Mouse (Mus musculus): ENCODE measurements at regions not wholly inside any gene's neighbourhood (a gene's known extent, or its start where the extent isn't known, plus 50 kb on each side); places are given as distances from the start of the nearest gene placed in this dataset.
A peak's percentile ranks its signal among the peaks of the same experiment; 100 is the strongest.

DNA sequence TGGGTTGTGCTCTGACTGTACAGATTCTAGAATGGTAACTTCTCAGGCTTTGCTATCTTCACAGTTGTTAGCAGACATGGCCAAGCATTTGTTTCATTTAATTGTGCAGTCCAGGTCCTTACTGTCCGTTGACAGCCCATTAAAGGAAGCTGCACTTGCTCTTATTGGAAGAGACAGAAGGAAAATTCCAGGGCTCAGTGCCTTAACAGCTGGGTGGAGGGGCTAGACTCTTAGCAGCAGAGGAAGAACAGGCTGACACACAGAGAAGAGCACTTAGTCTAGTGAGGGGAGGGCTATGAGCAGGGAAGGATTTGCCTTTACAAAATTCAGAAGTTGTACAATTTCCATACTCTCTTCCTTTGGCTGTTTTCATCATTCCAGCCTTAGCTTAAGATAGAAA lies 161.5 kb upstream of the Ghitm start:
- no peak for DNase-seq (ENCODE audit: low spot score in 2 of 2)

GRCm38 (mm10) chr14:37292084-37292860 lies 157.2 kb upstream of the Ghitm start:
- DNase-seq (ENCODE audit: low spot score in 2 of 2), result no peak

GRCm38 (mm10) chr14:37284391-37284790 lies 149.3 kb upstream of the Ghitm start:
- no peak for DNase-seq (ENCODE audit: low spot score in 2 of 2)

- no peak for DNase-seq (ENCODE audit: low spot score in 2 of 2)
Observed at GRCm38 (mm10) chr14:37279356-37279755, 144.3 kb upstream of the Ghitm start.

DNA sequence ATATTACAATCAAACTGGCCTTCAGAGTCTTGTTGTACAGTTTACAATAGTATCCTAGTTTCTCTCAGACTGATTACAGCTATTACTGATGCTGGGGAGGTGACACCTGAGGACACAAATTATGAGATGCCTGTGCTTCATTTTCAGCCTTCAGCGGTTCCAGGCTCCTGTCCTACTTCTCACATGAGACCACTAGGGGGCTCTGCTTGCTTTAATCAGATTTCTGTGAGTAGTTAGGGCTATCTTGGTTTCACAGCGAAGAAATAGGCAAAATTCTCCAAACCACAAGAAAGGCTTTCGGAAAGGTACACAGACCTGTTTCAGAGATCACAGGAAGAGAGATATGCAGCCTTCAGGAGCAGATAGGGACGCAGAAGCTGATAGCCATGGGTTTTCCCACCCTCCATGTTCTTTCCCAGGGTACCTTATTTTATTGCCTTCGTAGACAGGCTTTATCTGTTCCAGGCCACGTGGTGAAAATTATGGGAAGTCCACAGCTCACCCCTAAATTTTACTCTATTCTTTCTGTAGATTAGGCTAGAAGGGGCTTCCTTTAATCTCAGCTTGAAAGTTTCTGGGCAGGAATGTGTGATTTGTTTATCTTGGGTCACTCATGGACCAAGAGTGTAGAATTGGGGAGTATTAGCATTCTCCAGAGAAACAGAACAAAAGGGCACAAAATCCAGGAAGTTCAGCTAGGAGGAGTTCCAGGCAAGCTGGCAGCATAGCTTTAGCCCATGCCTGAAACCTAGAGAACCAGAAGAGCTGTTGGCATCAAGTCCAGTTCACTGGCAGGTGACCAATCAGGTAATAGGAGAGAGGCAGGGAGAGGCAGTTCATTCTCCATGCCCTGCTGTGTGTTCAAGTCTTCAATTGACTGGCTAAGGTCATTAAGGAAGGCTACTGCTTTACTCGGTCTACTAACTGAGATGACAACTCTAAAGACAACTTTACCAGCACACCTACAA lies 141.9 kb upstream of the Ghitm start:
- DNase-seq (ENCODE audit: low spot score in 2 of 2), result no peak

DNA sequence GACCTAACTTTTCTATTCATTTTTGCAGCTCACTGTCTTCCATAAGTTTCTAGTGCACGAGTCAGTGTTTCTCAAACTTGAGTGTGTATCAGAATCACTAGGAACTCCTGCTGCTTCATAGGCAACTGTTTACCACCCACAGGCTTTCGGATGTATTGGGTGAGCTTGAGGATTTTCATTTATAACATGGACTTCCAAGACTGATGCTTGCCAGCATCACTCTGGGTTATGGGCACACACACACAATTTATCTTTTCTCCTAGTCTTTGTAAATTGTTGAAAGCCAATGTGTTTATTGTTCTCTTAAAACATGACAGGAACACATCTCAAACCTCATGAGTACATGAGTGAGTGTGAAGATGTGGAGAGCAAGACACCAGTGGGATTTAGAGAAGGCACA lies 137.0 kb upstream of the Ghitm start:
- no peak for DNase-seq (ENCODE audit: low spot score in 2 of 2)

GRCm38 (mm10) chr14:37271015-37271933 lies 136.2 kb upstream of the Ghitm start:
- no peak for DNase-seq (ENCODE audit: low spot score in 2 of 2)

GRCm38 (mm10) chr14:37269920-37270319 lies 134.8 kb upstream of the Ghitm start:
- DNase-seq (ENCODE audit: low spot score in 2 of 2), result no peak

GRCm38 (mm10) chr14:37238632-37239032 lies 103.6 kb upstream of the Ghitm start:
- DNase-seq (ENCODE audit: low spot score in 2 of 2), result peak in 1 of 2 experiments; percentile 35

- no peak for DNase-seq (ENCODE audit: low spot score in 2 of 2)
Observed at GRCm38 (mm10) chr14:37237191-37237590, 102.1 kb upstream of the Ghitm start.

DNA sequence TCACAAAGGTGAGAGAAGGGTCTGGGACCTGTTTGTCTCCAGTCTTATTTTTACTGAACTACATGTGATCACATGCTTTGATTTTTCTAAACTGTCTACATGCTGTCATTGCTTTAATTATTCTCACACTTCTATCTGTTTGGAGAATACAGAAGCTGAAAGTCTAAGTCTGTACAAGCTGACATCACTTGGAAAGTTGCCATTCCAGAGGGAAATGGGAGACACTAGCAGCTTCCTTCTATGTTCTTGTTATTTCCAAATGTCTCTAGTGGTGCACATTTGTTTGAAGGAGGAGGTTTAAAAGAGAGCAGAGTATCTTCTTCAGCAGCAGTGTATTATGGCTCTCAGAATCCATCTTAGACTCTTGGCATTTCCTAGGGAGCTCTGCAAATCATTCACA lies 73.2 kb upstream of the Ghitm start:
- no peak for DNase-seq (ENCODE audit: low spot score in 2 of 2)

DNA sequence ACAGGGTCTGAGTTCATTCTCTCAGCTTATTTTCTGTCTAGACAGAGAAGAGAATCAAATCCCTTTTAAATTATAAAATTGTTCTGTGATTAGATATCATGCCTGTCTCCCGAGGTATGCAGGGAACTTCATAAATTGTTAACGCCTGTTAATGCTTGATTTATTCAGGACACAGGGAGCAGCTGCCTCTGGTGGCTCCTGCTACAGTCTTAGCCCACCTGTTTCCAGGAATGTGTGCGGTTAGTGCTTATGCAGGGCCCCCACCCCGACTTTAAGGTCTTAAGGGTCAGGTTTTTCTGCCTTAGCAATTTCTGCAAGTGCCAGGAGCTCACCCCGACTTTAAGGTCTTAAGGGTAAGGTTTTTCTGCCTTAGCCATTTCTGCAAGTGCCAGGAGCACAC lies 54.7 kb upstream of the Ghitm start:
- no peak for DNase-seq (ENCODE audit: low spot score in 2 of 2)

Measured in natural killer cell, adult 2 months (primary cell).